Mouse (Mus musculus): ENCODE results near the gene Gmds.

The Gmds gene

DNA sequence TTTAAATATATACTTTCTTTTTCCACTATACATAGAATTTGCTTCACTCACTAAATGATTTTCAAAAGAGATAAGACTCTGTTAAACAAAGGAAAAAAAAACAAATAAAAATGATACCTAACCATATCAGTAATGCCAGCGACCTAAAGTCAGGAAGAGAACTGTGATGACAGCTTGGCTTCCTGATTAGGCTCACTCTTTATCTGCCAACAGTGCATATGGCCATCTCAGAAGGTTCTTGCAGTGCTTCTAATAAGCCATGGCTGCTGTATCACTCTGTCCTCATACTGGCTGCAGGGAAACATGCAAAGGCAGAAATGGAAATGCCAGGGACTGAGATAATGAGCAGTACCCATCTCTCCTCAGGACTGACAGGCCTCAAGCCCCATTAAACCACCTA lies 192.6 kb downstream of the Gmds start:
- no peak for DNase-seq

DNA sequence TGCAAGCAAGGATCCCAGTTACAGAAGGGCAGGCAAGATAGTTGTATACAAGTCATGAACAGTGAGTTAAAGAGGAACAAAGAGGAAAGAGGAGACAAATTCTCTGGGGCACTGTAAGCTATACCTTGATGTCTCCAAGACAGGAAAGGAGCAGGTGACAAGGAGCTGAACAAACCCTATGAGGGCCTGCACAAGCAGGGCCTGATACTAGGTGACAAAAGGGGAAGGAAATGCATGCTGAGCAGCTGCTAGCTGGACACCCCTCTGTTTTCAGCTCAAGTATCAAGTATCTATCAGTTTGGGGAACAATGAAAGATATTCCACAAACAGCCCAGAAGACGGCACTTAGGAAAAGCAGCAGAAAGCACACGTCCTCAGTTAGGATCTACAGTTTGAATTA lies 193.4 kb downstream of the Gmds start:
- DNase-seq = no peak

DNA sequence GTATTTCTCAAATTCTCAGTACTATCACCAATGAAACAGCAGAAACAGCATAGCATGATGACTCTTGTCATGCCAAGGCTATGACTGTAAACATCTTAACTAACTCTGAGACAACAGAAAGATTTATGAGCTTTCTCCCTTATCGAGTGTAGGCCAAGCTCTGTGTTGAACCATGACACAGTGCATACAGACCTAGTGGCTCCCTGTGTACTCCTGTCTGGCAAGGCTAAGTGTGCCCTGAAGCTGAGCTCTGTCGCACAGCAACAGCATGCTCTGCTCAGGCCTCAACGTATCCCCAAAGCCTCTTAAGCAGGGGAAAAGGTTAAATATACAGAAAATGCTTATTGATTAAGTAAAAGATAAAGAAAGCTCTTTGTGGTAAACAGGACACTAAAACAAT lies 194.9 kb downstream of the Gmds start:
- no peak for DNase-seq

DNA sequence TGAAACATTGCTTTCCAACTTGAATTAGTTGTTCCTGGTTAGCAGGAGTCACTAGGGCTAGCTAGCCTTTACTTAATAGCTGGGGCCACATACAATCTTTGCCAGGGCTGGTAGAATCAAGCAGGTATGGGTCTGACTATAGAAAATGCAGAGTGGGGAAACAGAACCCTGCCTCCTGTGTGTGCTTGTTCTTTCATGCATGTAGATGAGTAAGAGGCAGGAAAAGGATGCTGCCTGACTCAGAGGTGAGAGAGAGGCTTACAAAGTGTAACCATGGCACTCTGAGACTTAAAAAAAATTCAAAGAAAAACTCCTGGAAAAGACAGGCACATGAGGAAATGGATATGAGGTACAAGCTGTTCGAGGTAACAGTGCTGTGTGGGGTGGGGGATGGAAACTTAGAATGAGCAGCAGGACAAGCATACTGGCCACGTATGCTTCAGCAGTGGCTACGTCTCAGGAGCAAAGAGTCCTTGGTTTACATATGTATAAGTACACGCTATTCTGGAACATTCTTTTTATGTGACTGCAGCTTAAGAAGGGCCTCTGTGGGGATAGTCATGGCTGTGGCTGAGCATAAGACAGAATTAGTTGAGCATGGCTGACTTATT lies 203.8 kb downstream of the Gmds start:
- DNase-seq = no peak

DNA sequence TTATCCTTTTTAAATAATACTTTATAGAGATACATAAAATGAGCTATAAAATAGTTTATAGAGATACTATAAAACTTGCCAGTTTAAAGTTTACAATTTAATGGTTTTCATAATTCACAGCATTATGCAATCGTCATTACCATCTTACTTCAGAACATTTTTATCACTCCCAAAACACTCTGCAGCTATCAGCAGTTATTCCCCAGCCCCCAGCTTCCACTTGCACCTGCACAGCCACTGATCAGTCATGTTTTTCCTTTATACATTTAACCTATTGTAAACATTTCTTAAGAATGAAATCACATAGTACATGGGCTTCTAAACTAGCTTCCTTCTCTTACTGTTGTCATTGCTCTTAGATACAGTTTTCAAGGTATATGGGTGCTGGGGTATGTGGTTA lies 208.6 kb downstream of the Gmds start:
- no peak for DNase-seq

DNA sequence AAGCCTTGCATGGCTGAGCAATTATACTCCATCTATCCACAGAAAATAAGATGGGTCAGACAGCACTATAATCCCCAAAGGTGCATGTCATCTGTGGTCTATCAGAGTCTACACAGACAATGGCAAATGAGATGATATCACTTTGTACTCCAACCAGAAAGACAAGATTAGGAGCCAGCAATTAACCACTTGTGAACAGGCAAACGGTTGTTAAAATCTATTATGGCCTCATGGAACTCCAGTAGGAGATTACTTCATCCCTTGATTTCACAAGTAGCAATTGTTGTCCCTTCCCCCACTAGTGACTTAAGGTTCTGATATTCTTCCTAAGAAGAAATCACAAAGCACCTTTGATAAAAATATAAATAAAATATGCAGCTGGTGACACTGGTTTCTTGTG lies 220.2 kb downstream of the Gmds start:
- DNase-seq = no peak

DNA sequence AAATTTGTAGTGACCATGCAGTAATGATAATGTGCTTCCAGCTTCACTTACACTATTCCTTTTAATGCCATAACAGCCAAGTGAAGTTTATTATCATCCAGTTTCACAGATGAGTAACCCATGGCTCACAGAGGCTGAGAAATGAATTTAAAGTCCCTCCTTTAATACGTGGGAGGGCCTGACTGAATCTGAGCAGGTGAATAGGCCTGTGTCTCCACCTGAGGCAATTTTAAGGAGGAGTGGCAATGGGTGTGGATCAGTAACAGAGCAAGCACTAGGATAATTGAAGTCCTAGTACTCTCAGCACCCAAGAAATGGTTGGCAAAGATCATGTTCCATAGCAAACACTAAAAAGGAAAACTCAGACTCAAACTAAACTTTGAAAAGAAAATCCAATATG lies 223.1 kb downstream of the Gmds start:
- DNase-seq = no peak

DNA sequence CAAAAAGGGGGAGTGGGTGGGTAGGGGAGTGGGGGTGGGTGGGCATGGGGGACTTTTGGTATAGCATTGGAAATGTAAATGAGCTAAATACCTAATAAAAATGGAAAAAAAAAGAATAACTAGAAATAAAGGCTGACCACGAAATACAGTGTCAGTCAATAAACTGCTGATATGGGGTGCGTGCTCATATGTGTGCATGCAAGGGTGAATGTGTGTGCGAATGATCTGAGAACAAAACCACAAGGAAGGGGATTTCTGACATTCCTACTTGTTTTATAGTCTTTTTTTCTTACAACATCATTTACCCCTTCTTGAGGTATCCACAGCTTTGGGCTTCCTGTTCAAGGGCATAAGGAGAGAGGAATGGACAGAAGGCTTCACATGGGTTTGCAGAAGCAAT lies 224.7 kb downstream of the Gmds start:
- DNase-seq = no peak

DNA sequence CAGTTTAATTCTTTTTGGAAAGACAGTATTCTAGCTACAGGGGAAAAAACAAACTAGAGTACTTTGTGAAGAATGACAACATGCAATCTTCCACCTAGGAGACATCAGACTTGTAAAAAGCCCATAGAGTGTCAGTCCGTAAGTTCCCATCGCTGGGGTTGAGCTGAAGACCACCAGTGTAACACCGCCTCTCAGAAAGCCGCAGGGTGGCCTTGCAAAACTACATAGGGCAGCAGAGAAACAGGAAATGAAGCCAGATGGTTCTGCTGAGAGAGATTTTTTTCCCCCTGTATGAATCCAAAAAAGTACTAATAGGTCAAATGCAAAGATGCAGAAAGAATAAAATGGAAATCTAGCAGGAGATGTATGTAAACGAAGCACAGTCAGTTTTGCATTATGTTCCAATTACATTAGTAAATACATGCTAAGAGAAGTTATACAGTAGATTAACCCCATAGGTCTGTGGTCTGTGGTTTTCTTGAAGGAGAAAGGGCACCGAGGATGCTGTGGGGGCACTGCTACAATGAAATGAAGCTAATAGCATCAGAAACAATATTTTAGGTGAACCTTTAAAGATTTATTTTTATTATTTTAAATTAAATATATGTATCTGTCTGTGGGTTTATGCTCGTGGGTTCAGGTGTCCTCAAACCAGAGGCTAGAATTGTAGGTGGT lies 250.1 kb downstream of the Gmds start:
- DNase-seq = no peak

DNA sequence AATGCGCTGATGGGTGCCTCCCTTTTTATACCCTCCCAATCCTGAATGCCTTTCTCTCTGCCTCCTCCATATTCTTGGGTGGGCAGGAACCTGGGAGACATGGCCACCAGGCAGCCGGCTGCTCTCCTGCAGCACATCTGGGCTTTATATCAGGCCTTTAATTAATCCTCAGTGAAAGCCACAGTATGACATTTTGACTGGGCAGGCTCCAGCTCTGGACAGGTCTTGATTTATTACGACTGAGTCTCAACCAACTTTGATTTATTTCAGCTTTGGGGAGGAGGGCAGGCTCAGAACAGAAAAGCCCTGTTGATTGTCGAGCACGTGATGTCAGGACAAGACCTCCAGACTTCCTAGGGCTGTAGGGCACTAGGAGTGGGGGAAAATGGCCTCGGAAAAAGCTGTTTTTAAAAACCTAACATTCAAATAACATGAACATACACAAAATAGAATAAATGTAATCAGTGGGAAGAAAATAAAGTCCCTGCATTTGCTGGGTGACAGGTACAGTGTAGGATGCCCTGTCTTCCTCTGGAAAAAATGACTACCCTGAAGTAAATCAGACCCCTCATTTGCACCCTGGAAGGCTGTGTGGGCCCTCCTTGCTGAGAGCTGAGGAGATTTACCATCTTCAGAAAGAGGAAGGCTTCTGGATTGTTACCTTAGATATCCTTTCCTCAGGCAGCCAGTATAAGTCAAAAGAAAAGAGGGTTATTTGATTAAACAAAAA lies 257.9 kb downstream of the Gmds start:
- no peak for DNase-seq

DNA sequence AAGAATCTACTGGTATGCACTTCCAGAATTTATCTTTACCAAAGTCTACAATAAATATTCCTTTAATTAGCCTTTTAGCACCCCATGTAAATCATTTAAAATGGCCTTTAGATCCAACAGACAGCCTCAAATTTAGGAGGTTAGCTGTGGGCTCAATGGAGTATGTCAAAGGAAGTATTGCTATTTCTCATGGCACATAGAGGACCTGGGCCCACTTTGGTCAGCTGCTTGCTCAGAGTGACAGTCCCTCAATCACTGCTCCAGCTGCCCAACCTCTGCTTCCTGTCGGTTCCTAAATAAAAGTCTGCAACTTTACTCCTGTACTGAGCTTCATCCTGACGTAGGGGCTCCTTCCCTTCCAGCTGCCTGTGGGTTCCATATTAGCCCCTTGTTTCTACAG lies 264.9 kb downstream of the Gmds start:
- no peak for DNase-seq

DNA sequence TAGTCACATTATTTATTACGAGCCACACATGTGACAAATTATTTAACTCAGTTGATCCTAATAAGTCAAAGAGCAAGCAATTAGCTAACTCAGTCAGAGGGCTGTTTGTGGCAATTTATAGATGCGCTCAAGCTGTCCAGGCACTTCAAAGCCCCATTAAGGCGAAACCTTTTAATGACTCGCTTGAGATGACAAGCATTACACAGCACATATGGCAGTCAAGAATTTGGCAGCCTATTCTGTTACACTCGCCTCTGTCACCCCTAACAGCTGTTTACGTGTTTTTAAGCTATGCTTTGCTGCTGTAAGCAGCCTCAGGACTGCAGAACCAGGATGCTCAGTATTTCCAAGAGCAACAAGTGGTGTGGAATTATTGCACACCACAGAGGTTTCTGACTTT lies 283.2 kb downstream of the Gmds start:
- DNase-seq = no peak

DNA sequence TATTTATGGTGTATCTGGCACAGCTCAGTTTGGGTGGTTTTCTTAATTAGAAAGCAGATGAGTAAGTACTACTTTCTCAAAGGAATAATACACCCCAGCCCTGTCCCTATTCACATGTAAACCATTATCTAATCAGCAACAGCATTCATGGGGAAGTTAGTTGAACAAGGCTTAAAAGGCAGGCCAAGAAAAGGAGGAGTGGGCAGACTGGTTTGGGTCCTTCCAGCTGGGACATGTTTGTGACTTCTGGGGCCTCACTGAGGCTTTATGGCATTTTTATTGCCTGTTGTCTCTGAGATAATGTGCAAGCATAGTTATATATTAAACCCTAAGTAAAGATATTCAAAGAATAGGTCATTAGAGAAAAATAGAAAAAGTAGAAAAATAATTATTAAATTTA lies 285.0 kb downstream of the Gmds start:
- no peak for DNase-seq

DNA sequence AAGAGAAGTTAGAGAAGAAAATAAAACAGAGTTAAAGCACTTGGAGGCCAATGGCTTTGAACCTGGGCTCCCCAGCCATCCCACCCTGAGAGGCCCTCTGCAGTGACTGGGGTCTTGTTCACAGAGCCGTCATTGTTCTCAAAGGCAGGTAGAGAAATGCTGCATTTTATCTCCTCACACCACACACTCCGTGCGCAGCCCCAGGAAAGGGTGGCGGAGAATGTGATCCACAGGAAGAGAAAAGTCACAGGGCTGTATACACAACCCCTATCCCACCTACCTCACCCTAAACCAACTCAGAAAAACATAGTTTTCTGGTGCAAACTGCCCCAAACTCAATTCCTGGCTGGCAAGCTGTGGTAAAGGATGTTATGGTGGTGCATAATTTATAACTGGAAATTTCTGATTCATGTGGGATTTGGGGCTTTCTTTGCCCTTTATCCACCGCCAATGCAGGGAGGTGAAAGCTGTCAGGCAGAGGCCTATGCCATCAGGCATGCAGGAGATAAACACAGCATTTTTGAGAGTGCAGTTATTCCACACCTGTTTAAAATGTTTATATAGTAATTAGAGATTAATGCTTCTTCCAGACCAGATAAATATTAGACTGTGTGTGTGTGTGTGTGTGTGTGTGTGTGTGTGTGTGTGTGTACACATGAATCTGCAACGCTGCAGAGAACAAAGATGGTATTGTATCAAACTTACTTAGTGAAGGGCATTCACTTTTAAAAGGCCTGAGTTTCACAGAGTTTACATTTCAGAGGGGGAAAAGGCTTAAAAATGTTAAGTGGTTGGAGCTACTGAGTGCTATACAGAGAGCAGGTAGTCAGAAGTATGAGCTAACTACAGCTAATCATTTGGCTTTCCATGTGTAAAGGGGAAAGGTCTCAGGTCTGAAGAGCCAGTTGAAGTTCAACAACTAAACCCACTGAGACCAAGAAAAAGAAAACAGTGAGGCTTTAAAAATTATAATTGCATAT lies 290.3 kb downstream of the Gmds start:
- DNase-seq = no peak

DNA sequence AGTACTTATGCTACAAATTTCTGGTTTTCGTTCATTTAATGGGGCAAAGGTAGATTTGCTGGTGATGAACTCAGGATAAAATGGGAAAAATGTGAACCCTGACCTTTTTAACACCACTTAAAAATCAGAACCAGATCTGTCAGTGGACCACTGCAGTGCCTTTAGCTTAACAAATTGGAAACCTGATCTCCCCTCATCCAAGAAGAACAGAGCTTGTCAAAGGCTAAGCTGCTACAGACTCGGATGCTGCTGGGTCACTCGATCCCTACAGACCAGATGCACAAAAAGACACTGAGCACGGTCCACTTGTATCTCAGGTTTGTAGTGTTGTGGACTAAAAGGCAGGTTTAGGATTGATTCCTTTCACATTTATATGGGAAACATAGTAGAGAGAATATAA lies 291.6 kb downstream of the Gmds start:
- no peak for DNase-seq

DNA sequence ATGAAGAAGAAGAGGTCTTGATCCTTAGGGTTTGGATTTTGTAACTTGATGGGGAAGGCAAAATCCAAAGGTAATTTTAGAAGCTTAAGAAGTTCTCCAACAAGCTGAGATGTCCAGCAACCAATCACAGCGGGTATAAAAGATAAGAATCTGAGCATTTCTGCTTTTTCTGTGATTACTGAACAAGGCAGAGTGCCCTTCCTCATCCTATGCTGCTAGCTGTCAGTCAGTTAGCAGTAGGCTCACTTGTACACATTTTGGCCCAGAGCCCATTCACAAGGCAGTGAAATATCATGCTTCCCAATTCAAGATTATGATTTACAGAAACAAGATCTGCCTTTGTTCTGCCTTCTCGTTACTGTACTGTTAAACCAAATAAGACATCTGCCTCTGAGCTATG lies 295.8 kb downstream of the Gmds start:
- DNase-seq = no peak

DNA sequence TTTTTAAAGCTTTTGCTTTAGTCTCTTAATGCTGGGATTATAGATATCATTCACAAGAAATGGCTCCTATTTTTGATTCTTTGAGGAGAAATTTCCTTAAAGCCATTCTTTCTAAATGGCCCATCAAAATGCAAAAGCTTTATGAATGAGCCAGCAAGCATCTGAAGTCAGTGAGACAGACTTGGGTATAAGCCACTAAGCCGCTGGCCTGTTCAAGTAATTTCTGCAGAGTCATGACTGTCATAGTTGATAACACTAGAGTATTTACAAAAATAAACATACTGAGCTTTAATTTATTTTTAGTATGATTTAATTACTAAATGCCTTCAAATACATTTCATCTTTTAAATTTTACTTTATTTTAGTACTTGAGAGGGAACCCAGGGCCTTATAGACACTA lies 297.7 kb downstream of the Gmds start:
- DNase-seq = no peak

DNA sequence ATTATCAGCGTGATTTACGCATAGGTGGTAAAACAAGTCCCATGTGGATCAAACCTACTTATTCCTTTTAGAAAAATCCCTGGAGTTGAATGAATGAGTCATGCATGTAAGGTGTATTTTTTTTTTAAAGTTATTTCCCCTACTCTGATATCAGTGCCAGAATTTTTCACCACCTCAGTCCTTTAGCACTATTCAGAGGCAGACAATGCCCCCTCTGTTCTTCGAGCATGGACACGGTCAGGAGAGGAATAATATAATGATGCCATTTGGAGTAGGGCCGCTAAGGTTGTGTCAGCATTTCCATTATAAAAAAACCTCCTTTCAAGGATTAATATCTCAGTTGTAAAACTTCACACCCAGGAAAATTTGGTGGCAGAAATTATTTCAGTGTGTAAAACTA lies 301.6 kb downstream of the Gmds start:
- DNase-seq = no peak

DNA sequence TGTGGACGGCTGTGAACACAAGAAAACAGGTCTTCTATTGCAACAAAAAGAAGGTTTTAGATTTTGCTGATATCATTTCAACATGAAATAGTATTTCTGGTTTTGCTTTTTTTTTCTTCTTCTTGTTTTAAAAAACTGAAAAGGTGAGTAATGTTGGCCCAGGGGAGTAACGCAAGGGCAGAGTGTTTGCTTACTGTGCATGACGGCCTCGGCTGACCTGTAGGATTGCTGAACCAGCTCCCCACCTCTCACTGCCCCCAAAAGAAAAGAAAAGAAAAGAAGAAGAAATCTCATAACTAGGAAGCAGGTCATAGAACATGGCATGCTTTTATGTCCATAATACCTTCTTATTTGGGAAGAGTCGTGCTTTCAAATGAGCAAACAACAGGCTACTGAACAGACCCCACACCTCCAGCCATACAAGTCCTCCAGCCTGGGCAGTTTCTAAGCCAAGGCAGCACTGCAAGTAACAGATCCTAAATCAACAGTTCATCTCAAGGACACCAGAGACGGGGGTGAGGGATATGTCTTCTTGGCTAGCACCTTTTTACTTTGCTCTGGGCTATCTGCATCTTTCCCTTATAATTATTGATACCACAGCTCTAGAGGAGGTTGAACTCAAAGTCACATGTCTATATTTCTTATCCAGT lies 303.6 kb downstream of the Gmds start:
- no peak for DNase-seq

DNA sequence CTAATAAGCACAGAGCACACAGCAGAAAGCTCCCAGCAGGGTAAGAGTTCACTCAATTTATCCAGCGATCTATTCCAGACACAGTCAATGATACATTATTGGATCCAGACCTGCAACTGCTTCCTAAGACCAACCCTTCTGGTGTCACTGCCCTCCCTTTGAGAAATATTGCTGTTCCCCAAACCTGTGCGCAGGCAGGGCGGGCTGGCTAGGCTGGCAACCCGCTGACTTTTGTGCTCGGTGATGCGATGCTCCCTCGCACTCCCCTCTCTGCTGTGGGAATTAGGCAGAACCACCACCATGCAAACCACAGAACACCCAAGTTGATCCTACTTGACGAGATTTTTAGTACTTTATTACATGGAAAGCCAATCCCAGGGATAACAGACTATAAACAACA lies 304.4 kb downstream of the Gmds start:
- no peak for DNase-seq

DNA sequence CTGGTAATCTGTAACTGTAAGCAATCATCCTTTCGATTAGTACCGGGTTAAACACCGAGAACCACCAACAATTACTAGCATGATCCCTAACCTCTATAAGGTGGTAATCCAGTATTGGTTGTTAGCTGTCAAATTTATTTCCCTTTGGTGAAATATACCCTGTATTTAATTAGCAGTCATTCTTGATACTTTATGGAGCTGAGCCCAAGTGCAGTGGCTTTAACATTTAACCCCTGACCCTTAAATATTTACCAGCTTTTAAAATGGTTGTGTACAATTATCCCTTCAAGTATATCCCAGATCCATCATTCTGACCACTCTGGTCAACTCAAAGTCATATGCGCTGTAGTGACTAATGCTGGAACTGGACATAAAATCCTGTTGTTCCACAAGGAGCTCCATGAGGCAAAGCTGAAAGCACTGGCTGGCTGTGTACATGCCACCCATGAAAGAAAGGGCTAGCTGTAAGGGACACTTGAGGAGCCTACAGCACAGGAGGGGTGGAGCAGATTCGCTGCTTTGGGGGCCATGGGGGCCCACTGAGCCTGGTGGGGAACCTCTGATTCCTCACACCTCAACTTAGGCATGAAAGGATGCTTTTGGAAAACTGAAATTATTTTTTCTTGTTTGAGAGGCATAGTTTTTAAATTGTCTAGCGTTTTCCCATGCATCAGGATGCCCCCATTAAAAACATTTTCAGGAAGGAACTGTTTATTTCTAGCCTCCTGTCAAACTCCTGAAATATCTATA lies 312.1 kb downstream of the Gmds start:
- DNase-seq = no peak

DNA sequence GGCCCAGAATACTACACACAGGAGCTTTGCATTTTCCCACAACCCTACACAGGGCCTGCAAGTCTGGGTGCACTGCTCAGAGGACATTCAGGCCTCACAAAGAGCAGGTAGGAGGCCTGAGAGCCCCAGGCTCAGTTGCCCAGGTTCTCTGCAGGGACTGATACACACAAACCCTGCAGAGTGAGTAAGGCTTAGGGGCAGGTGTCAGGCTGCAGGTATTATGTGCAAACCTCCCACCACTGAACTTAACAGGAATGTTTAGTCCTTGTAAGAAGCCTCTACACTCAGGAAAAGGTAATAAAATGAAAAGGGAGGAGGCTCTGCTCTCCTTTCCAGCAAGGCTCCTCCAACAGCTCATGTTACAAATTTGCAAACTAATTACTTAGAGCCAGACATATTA lies 313.7 kb downstream of the Gmds start:
- DNase-seq = no peak

Data from thymus, adult 18-20 months (tissue).